Mouse (Mus musculus): ENCODE results near the gene Slc16a5. TPM values are rescaled to one million over a fixed set of nuclear protein-coding genes. Genes with fewer than 3 reads are reported as not detected.
A peak's percentile ranks its signal among the peaks of the same experiment; 100 is the strongest.
"Not testable (repeated sequence)": the region's sequence is repeated elsewhere in the genome, so short reads cannot be mapped to it uniquely, and the experiment has no call there.

The Slc16a5 gene
- polyA plus RNA-seq, 1 experiment from 2014 or later, result 0.09 TPM

GRCm38 (mm10) chr11:115473626-115474275 is 11.5 kb downstream of the Slc16a5 start:
- ATAC-seq (replicated peaks), result peak; percentile 18; the same call in 1 of the 2 replicates
- H3K9me3 ChIP-seq, result no peaks in the 10 kb centered on the region
- no peaks in the 10 kb centered on the region for H3K36me3 ChIP-seq (replicated peaks)
- peak overlapping the region; percentile 13; the same call in 1 of the 2 replicates for H3K4me2 ChIP-seq
- H3K9ac ChIP-seq, result peak overlapping the region; percentile 12; the same call in 1 of the 2 replicates
- WGBS, result 25% methylated on average over 15 of the region's 15 CpGs
- 0 out of 2 replicates have a peak overlapping the region, but pooled peaks have one; percentile 3 for H3K4me3 ChIP-seq
- no peaks in the 10 kb centered on the region for H3K27me3 ChIP-seq (replicated peaks)
- peaks cover 33% of the 10 kb centered on the region for H3K4me1 ChIP-seq
- peak overlapping the region; percentile 47 for H3K27ac ChIP-seq

- H3K4me1 ChIP-seq, result peaks cover 33% of the 10 kb centered on the region
- peak within 1 kb of the TSS; percentile 96 for H3K4me2 ChIP-seq
- WGBS, result 1% methylated on average over 26 of the region's 26 CpGs
- peak; percentile 97 for ATAC-seq (replicated peaks)
- no peaks in the 10 kb centered on the region for H3K27me3 ChIP-seq (replicated peaks)
- peak within 1 kb of the TSS; percentile 87 for H3K27ac ChIP-seq
- peak within 1 kb of the TSS; percentile 73 for H3K9ac ChIP-seq
- H3K9me3 ChIP-seq, result no peaks in the 10 kb centered on the region
- H3K36me3 ChIP-seq (replicated peaks), result 0 out of 2 replicates have a peak, but pooled peaks cover 3% of the 10 kb centered on the region
- peak within 1 kb of the TSS; percentile 89 for H3K4me3 ChIP-seq
Observed at GRCm38 (mm10) chr11:115475025-115475757, 12.9 kb downstream of the Slc16a5 start, which contains the start of gene Armc7. Armc7 (plus strand) TSS chr11:115475667.

GRCm38 (mm10) chr11:115475758-115476237 is 13.5 kb downstream of the Slc16a5 start:
- peak; percentile 49 for ATAC-seq (replicated peaks)
- 4% methylated on average over 28 of the region's 28 CpGs for WGBS
- Histone ChIP-seq H3K4me1 (peaks cover 33% of the 10 kb centered on the region), H3K27me3 (replicated peaks) (no peaks in the 10 kb centered on the region), H3K4me2 (peak overlapping the region; percentile 96), H3K36me3 (replicated peaks) (0 out of 2 replicates have a peak, but pooled peaks cover 3% of the 10 kb centered on the region), H3K9me3 (no peaks in the 10 kb centered on the region), H3K4me3 (peak overlapping the region; percentile 89), H3K9ac (peak overlapping the region; percentile 73), H3K27ac (peak overlapping the region; percentile 87)

- not testable (repeated sequence) for H3K9me3 ChIP-seq; ATAC-seq (replicated peaks); H3K27ac ChIP-seq; H3K36me3 ChIP-seq (replicated peaks); H3K27me3 ChIP-seq (replicated peaks)
- Histone ChIP-seq H3K4me2 (peak overlapping the region; percentile 96), H3K4me1 (peaks cover 33% of the 10 kb centered on the region), H3K4me3 (peak overlapping the region; percentile 89), H3K9ac (0 out of 2 replicates have a peak overlapping the region, but pooled peaks have one; percentile 4)
- WGBS, result 82% methylated on average over 4 of the region's 4 CpGs
Observed at GRCm38 (mm10) chr11:115476630-115477029, 14.4 kb downstream of the Slc16a5 start.

- not testable (repeated sequence) for H3K9me3 ChIP-seq; H3K27ac ChIP-seq; H3K4me3 ChIP-seq; H3K36me3 ChIP-seq (replicated peaks); ATAC-seq (replicated peaks); H3K27me3 ChIP-seq (replicated peaks)
- Histone ChIP-seq H3K9ac (0 out of 2 replicates have a peak overlapping the region, but pooled peaks have one; percentile 4), H3K4me1 (peaks cover 33% of the 10 kb centered on the region), H3K4me2 (peak overlapping the region; percentile 96; the same call in 1 of the 2 replicates)
- WGBS, result 91% methylated on average over 7 of the region's 7 CpGs
Observed at GRCm38 (mm10) chr11:115477388-115477787, 15.1 kb downstream of the Slc16a5 start.

- Histone ChIP-seq H3K27me3 (replicated peaks) (no peaks in the 10 kb centered on the region), H3K9me3 (no peaks in the 10 kb centered on the region), H3K4me3 (no peak overlapping the region), H3K4me2 (no peak overlapping the region), H3K36me3 (replicated peaks) (0 out of 2 replicates have a peak, but pooled peaks cover 6% of the 10 kb centered on the region), H3K9ac (no peak overlapping the region), H3K27ac (no peak overlapping the region), H3K4me1 (peaks cover 32% of the 10 kb centered on the region)
- ATAC-seq (replicated peaks), result no peak
- 89% methylated on average over 9 of the region's 9 CpGs for WGBS
Observed at GRCm38 (mm10) chr11:115478296-115478938, 16.1 kb downstream of the Slc16a5 start.

GRCm38 (mm10) chr11:115481553-115482259 is 19.4 kb downstream of the Slc16a5 start:
- WGBS, result 85% methylated on average over 6 of the region's 6 CpGs
- Histone ChIP-seq H3K27me3 (replicated peaks) (no peaks in the 10 kb centered on the region), H3K4me2 (no peak overlapping the region), H3K4me3 (no peak overlapping the region), H3K27ac (no peak overlapping the region), H3K4me1 (peaks cover 9% of the 10 kb centered on the region), H3K36me3 (replicated peaks) (0 out of 2 replicates have a peak, but pooled peaks cover 6% of the 10 kb centered on the region), H3K9me3 (no peaks in the 10 kb centered on the region), H3K9ac (no peak overlapping the region)
- no peak for ATAC-seq (replicated peaks)

- H3K9ac ChIP-seq, result 0 out of 2 replicates have a peak overlapping the region, but pooled peaks have one; percentile 17
- H3K27me3 ChIP-seq (replicated peaks), result no peaks in the 10 kb centered on the region
- ATAC-seq (replicated peaks), result no peak
- no peak overlapping the region for H3K4me3 ChIP-seq
- H3K4me1 ChIP-seq, result no peaks in the 10 kb centered on the region
- no peak overlapping the region for H3K27ac ChIP-seq
- WGBS, result 70% methylated on average over 11 of the region's 11 CpGs
- H3K4me2 ChIP-seq, result no peak overlapping the region
- 0 out of 2 replicates have a peak, but pooled peaks cover 6% of the 10 kb centered on the region for H3K36me3 ChIP-seq (replicated peaks)
- H3K9me3 ChIP-seq, result no peaks in the 10 kb centered on the region
Observed at GRCm38 (mm10) chr11:115483278-115483677, 21.0 kb downstream of the Slc16a5 start.

GRCm38 (mm10) chr11:115483726-115484125 is 21.5 kb downstream of the Slc16a5 start:
- H3K9ac ChIP-seq, result no peak overlapping the region

GRCm38 (mm10) chr11:115485155-115485554 is 22.9 kb downstream of the Slc16a5 start:
- Histone ChIP-seq H3K36me3 (replicated peaks) (0 out of 2 replicates have a peak, but pooled peaks cover 7% of the 10 kb centered on the region), H3K4me1 (peaks cover 2% of the 10 kb centered on the region), H3K4me3 (no peak overlapping the region), H3K9ac (no peak overlapping the region), H3K4me2 (no peak overlapping the region), H3K9me3 (no peaks in the 10 kb centered on the region), H3K27ac (0 out of 2 replicates have a peak overlapping the region, but pooled peaks have one; percentile 8), H3K27me3 (replicated peaks) (no peaks in the 10 kb centered on the region)
- 22% methylated on average over 12 of the region's 12 CpGs for WGBS
- no peak for ATAC-seq (replicated peaks)

More at GRCm38 (mm10) chr11:115483726-115484125, 21.5 kb downstream of the Slc16a5 start:
- Histone ChIP-seq H3K4me1 (no peaks in the 10 kb centered on the region), H3K4me3 (no peak overlapping the region), H3K27me3 (replicated peaks) (no peaks in the 10 kb centered on the region), H3K36me3 (replicated peaks) (0 out of 2 replicates have a peak, but pooled peaks cover 6% of the 10 kb centered on the region), H3K27ac (no peak overlapping the region), H3K4me2 (no peak overlapping the region), H3K9me3 (no peaks in the 10 kb centered on the region)
- no peak for ATAC-seq (replicated peaks)
- WGBS, result 18% methylated on average over 6 of the region's 6 CpGs

- H3K36me3 ChIP-seq (replicated peaks), result 0 out of 2 replicates have a peak, but pooled peaks cover 4% of the 10 kb centered on the region
- 89% methylated on average over 19 of the region's 19 CpGs for WGBS
- no peak overlapping the region for H3K9ac ChIP-seq
- no peaks in the 10 kb centered on the region for H3K27me3 ChIP-seq (replicated peaks)
- H3K27ac ChIP-seq, result no peak overlapping the region
- no peak for ATAC-seq (replicated peaks)
- H3K4me1 ChIP-seq, result peaks cover 21% of the 10 kb centered on the region
- H3K4me2 ChIP-seq, result no peak overlapping the region
- no peaks in the 10 kb centered on the region for H3K9me3 ChIP-seq
- H3K4me3 ChIP-seq, result no peak overlapping the region
Observed at GRCm38 (mm10) chr11:115488551-115489104, 26.4 kb downstream of the Slc16a5 start.

Data from midbrain, embryonic 15.5 days (tissue).